Mouse (Mus musculus): ENCODE measurements at regions not wholly inside any gene's neighbourhood (a gene's known extent, or its start where the extent isn't known, plus 50 kb on each side); places are given as distances from the start of the nearest gene placed in this dataset.
A peak's percentile ranks its signal among the peaks of the same experiment; 100 is the strongest.

- TF ChIP-seq USF2 (conservative IDR thresholded peaks at IDR 0.05; ENCODE audit: low read depth, low read length), result no peak
- TF ChIP-seq HCFC1 (IDR thresholded peaks at IDR 0.05; ENCODE audit: low read depth, low read length), result no peak
- TF ChIP-seq BHLHE40 (IDR thresholded peaks at IDR 0.05; ENCODE audit: low read depth, low read length), result peak; percentile 49; the same call in 1 of the 2 replicates
- no peak for TF ChIP-seq MAX (IDR thresholded peaks at IDR 0.05; ENCODE audit: low read length)
- TF ChIP-seq ZMIZ1 (IDR thresholded peaks at IDR 0.05; ENCODE audit: low read depth, low read length), result no peak
- TF ChIP-seq POLR2A (IDR thresholded peaks at IDR 0.05; ENCODE audit: low read depth, low read length), result peak; percentile 46; the same call in 1 of the 2 replicates
- TF ChIP-seq CTCF (conservative IDR thresholded peaks at IDR 0.05 in 1 of 2, IDR thresholded peaks at IDR 0.05 in 1 of 2; ENCODE audit: low read depth in 2 of 2, low read length in 2 of 2), result no peak
- no peak for TF ChIP-seq MYC (IDR thresholded peaks at IDR 0.05; ENCODE audit: low read depth, low read length)
- no peak for TF ChIP-seq PAX5 (IDR thresholded peaks at IDR 0.05; ENCODE audit: low read length)
- no peak for TF ChIP-seq CHD1 (IDR thresholded peaks at IDR 0.05; ENCODE audit: low read depth, low read length)
These were observed 169.7 kb upstream of the Pln start (continued) for GRCm38 (mm10) chr10:53167767-53168166.

GRCm38 (mm10) chr10:53174038-53174564 is 163.4 kb upstream of the Pln start:
- dilution Hi-C loops (cut with MboI; ENCODE audit: extremely low pct_ligation_motif_present, extremely low pct_unique_long_range_greater_than_20kb, low sequenced_read_pairs), result no loop called here
- no peak overlapping the region for H3K27ac ChIP-seq (ENCODE audit: insufficient read depth, low read depth)
- H3K9ac ChIP-seq (ENCODE audit: insufficient read depth, low read depth), result no peak overlapping the region
- peaks cover 0 to 4% of the 10 kb centered on the region in 2 experiments; a peak in 1 of 4 replicates for H3K4me1 ChIP-seq (ENCODE audit: control insufficient read depth in 1 of 2, insufficient read depth in 2 of 2)
- H3K27me3 ChIP-seq (replicated peaks), result no peaks in the 10 kb centered on the region
- no peak overlapping the region for H3K4me3 ChIP-seq (replicated peaks in 1 of 3; ENCODE audit: low read depth in 2 of 3, low read length in 2 of 3, poor library complexity in 1 of 3)
- no peak for DNase-seq (ENCODE audit: extremely low read depth)
- H3K36me3 ChIP-seq (replicated peaks in 1 of 2; ENCODE audit: control insufficient read depth in 1 of 2, insufficient read depth in 1 of 2, low read length in 1 of 2), result no peaks in the 10 kb centered on the region
- in situ Hi-C loops (cut with MboI; ENCODE audit: low pct_ligation_motif_present, low pct_unique_long_range_greater_than_20kb, low sequenced_read_pairs), result no loop called here
- H3K79me2 ChIP-seq (replicated peaks; ENCODE audit: control insufficient read depth, extremely low read depth, insufficient read depth, poor library complexity, severe bottlenecking), result no peaks in the 10 kb centered on the region
- no peak overlapping the region; the same call in 1 of the 2 replicates for H3K4me2 ChIP-seq (ENCODE audit: insufficient read depth, low read depth, poor library complexity, severe bottlenecking)
- TF ChIP-seq CTCF (conservative IDR thresholded peaks at IDR 0.05 in 1 of 2, IDR thresholded peaks at IDR 0.05 in 1 of 2; ENCODE audit: low read depth in 2 of 2, low read length in 2 of 2) (no peak), CHD1 (IDR thresholded peaks at IDR 0.05; ENCODE audit: low read depth, low read length) (no peak), SMC3 (IDR thresholded peaks at IDR 0.05; ENCODE audit: low read depth, low read length) (no peak), MYC (IDR thresholded peaks at IDR 0.05; ENCODE audit: low read depth, low read length) (no peak), JUN (IDR thresholded peaks at IDR 0.05; ENCODE audit: insufficient read depth, low read depth, low read length) (no peak), TCF12 (IDR thresholded peaks at IDR 0.05; ENCODE audit: low read depth, low read length) (no peak), KAT2A (IDR thresholded peaks at IDR 0.05; ENCODE audit: insufficient replicate concordance, low read length) (no peak), IRF4 (IDR thresholded peaks at IDR 0.05; ENCODE audit: low read depth, low read length) (no peak), JUND (conservative IDR thresholded peaks at IDR 0.05; ENCODE audit: low read depth, low read length) (no peak), ZKSCAN1 (IDR thresholded peaks at IDR 0.05; ENCODE audit: borderline replicate concordance, low read depth, low read length) (no peak), NRF1 (IDR thresholded peaks at IDR 0.05; ENCODE audit: low read depth, low read length) (no peak), USF1 (IDR thresholded peaks at IDR 0.05; ENCODE audit: low read depth, low read length) (no peak), ZC3H11A (IDR thresholded peaks at IDR 0.05; ENCODE audit: low read depth, low read length) (no peak), MXI1 (IDR thresholded peaks at IDR 0.05; ENCODE audit: low read depth, low read length) (no peak)
- H3K9me3 ChIP-seq (replicated peaks; ENCODE audit: low read length), result no peaks in the 10 kb centered on the region
